ENCODE assay signal across 8 mouse cellular contexts in genomic region chr11:84918425-84918824, GRCm38 (mm10). TPM values are rescaled to one million over a fixed set of nuclear protein-coding genes. Genes with fewer than 3 reads are reported as not detected.
A peak's percentile ranks its signal among the peaks of the same experiment; 100 is the strongest.
DNase-seq lines count a peak whose midpoint lies in the region; ATAC-seq and TF ChIP-seq lines count a peak whose summit lies in the region.

No protein-coding gene starts in this region.

- 0 out of 2 replicates have a peak overlapping the region, but pooled peaks have one; percentile 14 for H3K4me3 ChIP-seq in hindbrain, embryonic 10.5 days
- no peak overlapping the region for H3K4me3 ChIP-seq in lung, postnatal 0 days (ENCODE audit: low read depth, low read length)

- H3K27ac ChIP-seq in hindbrain, embryonic 10.5 days = no peak overlapping the region
- no peak overlapping the region for H3K27ac ChIP-seq in lung, postnatal 0 days (ENCODE audit: low read length)

- peaks cover 13% of the 10 kb centered on the region for H3K36me3 ChIP-seq in hindbrain, embryonic 10.5 days
- H3K36me3 ChIP-seq in lung, postnatal 0 days (ENCODE audit: insufficient read depth, low read length) = no peaks in the 10 kb centered on the region

- WGBS in hindbrain, embryonic 10.5 days = 9% methylated on average over 16 of the region's 16 CpGs
- WGBS in lung, postnatal 0 days = 3% methylated on average over 16 of the region's 16 CpGs

- H3K4me1 ChIP-seq in hindbrain, embryonic 10.5 days (replicated peaks) = peaks cover 28% of the 10 kb centered on the region
- H3K4me1 ChIP-seq in lung, postnatal 0 days (ENCODE audit: insufficient read depth, low read depth, low read length) = no peaks in the 10 kb centered on the region; the same call in 1 of the 2 replicates

- TF ChIP-seq CTCF in lung, postnatal 0 days (IDR thresholded peaks at IDR 0.05) = peak; percentile 95

- no peaks in the 10 kb centered on the region for H3K9me3 ChIP-seq in hindbrain, embryonic 10.5 days
- H3K9me3 ChIP-seq in lung, postnatal 0 days (ENCODE audit: low read length) = no peaks in the 10 kb centered on the region

- TF ChIP-seq EP300 in lung, postnatal 0 days (IDR thresholded peaks at IDR 0.05) = no peak

- DNase-seq in MN1 (ENCODE audit: low spot score) = peak; percentile 85
- peak; percentile 94 for DNase-seq in cerebellum, adult 9-10 months
- DNase-seq in hindbrain, embryonic 10.5 days (ENCODE audit: low spot score) = peak; percentile 89
- DNase-seq in layer of hippocampus, adult 9-11 months = peak; percentile 80
- peak; percentile 86 for DNase-seq in lung, postnatal 0 days (ENCODE audit: low spot score)
- DNase-seq in ovary, postnatal 14 days (ENCODE audit: low spot score) = peak; percentile 77
- DNase-seq in thymus, postnatal 14 days = peak; percentile 84

- peak; percentile 48 for ATAC-seq in frontal cortex, adult (ENCODE audit: low TSS enrichment)
- ATAC-seq in lung, postnatal 0 days = peak; percentile 81

- no peak overlapping the region for H3K4me2 ChIP-seq in lung, postnatal 0 days (replicated peaks; ENCODE audit: low read depth, low read length)

- H3K27me3 ChIP-seq in hindbrain, embryonic 10.5 days (ENCODE audit: insufficient read depth, poor library complexity, severe bottlenecking) = no peaks in the 10 kb centered on the region
- no peaks in the 10 kb centered on the region for H3K27me3 ChIP-seq in lung, postnatal 0 days (replicated peaks; ENCODE audit: insufficient read depth, low read length)

- H3K9ac ChIP-seq in lung, postnatal 0 days (replicated peaks; ENCODE audit: low read depth) = no peak overlapping the region

RNA-seq across cellular contexts. Expression of gene Znhit3, which starts 2.3 kb away (rescaled TPM):
- 87.0 and 93.5 TPM in 2 replicates for polyA plus RNA-seq in hindbrain, embryonic 10.5 days (2016; fragmentation: Nextera tagmentation; extraction: Ambion mirVana)
- 24.1 and 27.5 TPM in 2 replicates for polyA plus RNA-seq in lung, postnatal 0 days (2015; fragmentation: Nextera tagmentation; extraction: Ambion mirVana)

RNA-seq across cellular contexts. Expression of gene Pigw, which starts 38.3 kb away (rescaled TPM):
- 2.6 and 2.7 TPM in 2 replicates for polyA plus RNA-seq in hindbrain, embryonic 10.5 days (2016; fragmentation: Nextera tagmentation; extraction: Ambion mirVana)
- polyA plus RNA-seq in lung, postnatal 0 days (2015; fragmentation: Nextera tagmentation; extraction: Ambion mirVana) = 1.1 and 1.5 TPM in 2 replicates

RNA-seq across cellular contexts. Expression of gene Myo19, which starts 38.5 kb away (rescaled TPM):
- 9.9 and 11.3 TPM in 2 replicates for polyA plus RNA-seq in hindbrain, embryonic 10.5 days (2016; fragmentation: Nextera tagmentation; extraction: Ambion mirVana)
- polyA plus RNA-seq in lung, postnatal 0 days (2015; fragmentation: Nextera tagmentation; extraction: Ambion mirVana) = 2.6 and 3.3 TPM in 2 replicates

RNA-seq across cellular contexts. Expression of gene Car4, which starts 39.2 kb away (rescaled TPM):
- polyA plus RNA-seq in hindbrain, embryonic 10.5 days (2016; fragmentation: Nextera tagmentation; extraction: Ambion mirVana) = 6.0 and 10.0 TPM in 2 replicates
- polyA plus RNA-seq in lung, postnatal 0 days (2015; fragmentation: Nextera tagmentation; extraction: Ambion mirVana) = 172 and 190 TPM in 2 replicates

RNA-seq across cellular contexts. Expression of gene Ggnbp2, which starts 47.8 kb away (rescaled TPM):
- polyA plus RNA-seq in hindbrain, embryonic 10.5 days (2016; fragmentation: Nextera tagmentation; extraction: Ambion mirVana) = 53.4 and 56.5 TPM in 2 replicates
- 56.4 and 57.3 TPM in 2 replicates for polyA plus RNA-seq in lung, postnatal 0 days (2015; fragmentation: Nextera tagmentation; extraction: Ambion mirVana)
